Mouse (Mus musculus): ENCODE results near the gene Mdm1. TPM values are rescaled to one million over a fixed set of nuclear protein-coding genes. Genes with fewer than 3 reads are reported as not detected.
"Not testable (repeated sequence)": the region's sequence is repeated elsewhere in the genome, so short reads cannot be mapped to it uniquely, and the experiment has no call there.

The Mdm1 gene
- polyA plus RNA-seq, 2 experiments, result 24.7 to 34.4 TPM

DNA sequence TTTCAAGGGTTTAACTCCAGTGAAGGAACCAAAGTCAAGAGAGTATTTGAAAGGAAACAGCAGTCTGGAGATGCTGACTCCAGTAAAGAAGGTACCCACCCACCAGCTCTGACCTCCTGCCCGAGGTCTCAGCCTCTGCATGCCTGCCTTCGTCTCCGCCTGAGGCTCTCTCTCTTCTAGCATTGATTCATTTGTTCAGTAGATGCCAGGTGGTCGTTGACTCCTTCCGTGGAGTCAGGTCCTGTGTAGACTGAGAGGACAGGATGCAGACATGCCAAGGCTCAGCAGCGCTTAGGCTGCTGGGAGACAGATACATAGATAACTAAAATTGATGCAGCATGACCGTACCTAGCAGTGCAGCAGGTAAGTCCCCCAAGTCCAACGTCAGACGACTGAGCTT is 9.3 kb downstream of the Mdm1 start:
- Histone ChIP-seq H3K4me3 (replicated peaks; ENCODE audit: low read length) (no peak overlapping the region), H3K27ac (replicated peaks; ENCODE audit: low read depth, low read length) (no peak overlapping the region), H3K4me2 (replicated peaks; ENCODE audit: low read depth, low read length, severe bottlenecking) (no peak overlapping the region), H3K4me1 (ENCODE audit: control insufficient read depth, insufficient read depth, low read length) (no peaks in the 10 kb centered on the region), H3K9me3 (ENCODE audit: control insufficient read depth, low read length) (no peaks in the 10 kb centered on the region), H3K36me3 (ENCODE audit: control insufficient read depth, insufficient read depth, low read length) (peaks cover 39% of the 10 kb centered on the region), H3K9ac (ENCODE audit: low read depth, low read length, severe bottlenecking) (no peak overlapping the region), H3K27me3 (ENCODE audit: control insufficient read depth, insufficient read depth, low read length) (no peaks in the 10 kb centered on the region)
- ATAC-seq (ENCODE audit: low FRiP score, low read depth) (no peak), DNase-seq (ENCODE audit: low spot score) (no peak)
- 88% methylated on average over 9 of the region's 9 CpGs for WGBS
- no peak for TF ChIP-seq POLR2A (IDR thresholded peaks at IDR 0.05; ENCODE audit: borderline replicate concordance, extremely low read depth, insufficient read depth, insufficient read length)

GRCm38 (mm10) chr10:118155932-118156331 is 14.3 kb downstream of the Mdm1 start:
- DNase-seq (ENCODE audit: low spot score) (peak; percentile 76), ATAC-seq (ENCODE audit: low FRiP score, low read depth) (no peak)
- no peak overlapping the region for H3K27ac ChIP-seq (replicated peaks; ENCODE audit: low read depth, low read length)
- H3K9ac ChIP-seq (ENCODE audit: low read depth, low read length, severe bottlenecking), result no peak overlapping the region
- no peak overlapping the region for H3K4me3 ChIP-seq (replicated peaks; ENCODE audit: low read length)
- no peak for TF ChIP-seq POLR2A (IDR thresholded peaks at IDR 0.05; ENCODE audit: borderline replicate concordance, extremely low read depth, insufficient read depth, insufficient read length)
- H3K4me2 ChIP-seq (replicated peaks; ENCODE audit: low read depth, low read length, severe bottlenecking), result no peak overlapping the region
- no peaks in the 10 kb centered on the region for H3K4me1 ChIP-seq (ENCODE audit: control insufficient read depth, insufficient read depth, low read length)
- H3K9me3 ChIP-seq (ENCODE audit: control insufficient read depth, low read length), result no peaks in the 10 kb centered on the region
- no peaks in the 10 kb centered on the region for H3K27me3 ChIP-seq (ENCODE audit: control insufficient read depth, insufficient read depth, low read length)
- H3K36me3 ChIP-seq (ENCODE audit: control insufficient read depth, insufficient read depth, low read length), result peaks cover 59% of the 10 kb centered on the region

- Histone ChIP-seq H3K9me3 (ENCODE audit: control insufficient read depth, low read length) (no peaks in the 10 kb centered on the region), H3K4me1 (ENCODE audit: control insufficient read depth, insufficient read depth, low read length) (no peaks in the 10 kb centered on the region), H3K36me3 (ENCODE audit: control insufficient read depth, insufficient read depth, low read length) (peaks cover 74% of the 10 kb centered on the region), H3K9ac (ENCODE audit: low read depth, low read length, severe bottlenecking) (no peak overlapping the region), H3K4me3 (replicated peaks; ENCODE audit: low read length) (no peak overlapping the region), H3K27ac (replicated peaks; ENCODE audit: low read depth, low read length) (no peak overlapping the region), H3K27me3 (ENCODE audit: control insufficient read depth, insufficient read depth, low read length) (no peaks in the 10 kb centered on the region), H3K4me2 (replicated peaks; ENCODE audit: low read depth, low read length, severe bottlenecking) (no peak overlapping the region)
- DNase-seq (ENCODE audit: low spot score) (no peak), ATAC-seq (ENCODE audit: low FRiP score, low read depth) (no peak)
- WGBS, result 76% methylated on average over 2 of the region's 2 CpGs
- TF ChIP-seq POLR2A (IDR thresholded peaks at IDR 0.05; ENCODE audit: borderline replicate concordance, extremely low read depth, insufficient read depth, insufficient read length), result no peak
These were observed 19.5 kb downstream of the Mdm1 start for GRCm38 (mm10) chr10:118161131-118161530.

GRCm38 (mm10) chr10:118169212-118169611 is 27.6 kb downstream of the Mdm1 start:
- DNase-seq (ENCODE audit: low spot score) (no peak), ATAC-seq (ENCODE audit: low FRiP score, low read depth) (no peak)
- Histone ChIP-seq H3K27me3 (ENCODE audit: control insufficient read depth, insufficient read depth, low read length) (no peaks in the 10 kb centered on the region), H3K4me2 (replicated peaks; ENCODE audit: low read depth, low read length, severe bottlenecking) (no peak overlapping the region), H3K9me3 (ENCODE audit: control insufficient read depth, low read length) (no peaks in the 10 kb centered on the region), H3K4me3 (replicated peaks; ENCODE audit: low read length) (no peak overlapping the region), H3K36me3 (ENCODE audit: control insufficient read depth, insufficient read depth, low read length) (peaks cover 36% of the 10 kb centered on the region), H3K4me1 (ENCODE audit: control insufficient read depth, insufficient read depth, low read length) (no peaks in the 10 kb centered on the region), H3K27ac (replicated peaks; ENCODE audit: low read depth, low read length) (no peak overlapping the region), H3K9ac (ENCODE audit: low read depth, low read length, severe bottlenecking) (no peak overlapping the region)
- no peak for TF ChIP-seq POLR2A (IDR thresholded peaks at IDR 0.05; ENCODE audit: borderline replicate concordance, extremely low read depth, insufficient read depth, insufficient read length)
- 72% methylated on average over 12 of the region's 12 CpGs for WGBS

DNA sequence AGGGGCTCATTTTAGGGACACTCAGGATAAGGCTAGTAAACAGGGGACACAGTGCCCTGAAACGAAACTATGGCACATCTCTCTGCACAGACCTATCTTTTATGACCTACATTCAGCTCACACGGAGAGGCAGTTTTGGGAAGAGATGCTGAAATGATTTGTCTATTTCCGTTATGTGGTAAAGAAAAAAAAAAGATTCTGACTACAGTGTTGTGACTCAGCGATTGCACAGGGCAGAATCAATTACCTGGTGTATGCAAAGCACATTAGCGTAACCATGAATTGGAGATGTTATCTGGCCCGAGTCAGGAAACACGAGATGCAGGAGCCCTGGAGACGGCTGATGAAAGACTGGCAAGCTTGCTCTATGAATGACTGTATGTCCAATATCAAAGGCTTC is 30.8 kb downstream of the Mdm1 start:
- H3K9ac ChIP-seq (ENCODE audit: low read depth, low read length, severe bottlenecking), result no peak overlapping the region
- H3K4me1 ChIP-seq (ENCODE audit: control insufficient read depth, insufficient read depth, low read length), result no peaks in the 10 kb centered on the region
- TF ChIP-seq POLR2A (IDR thresholded peaks at IDR 0.05; ENCODE audit: borderline replicate concordance, extremely low read depth, insufficient read depth, insufficient read length), result no peak
- no peaks in the 10 kb centered on the region for H3K9me3 ChIP-seq (ENCODE audit: control insufficient read depth, low read length)
- H3K4me3 ChIP-seq (replicated peaks; ENCODE audit: low read length), result no peak overlapping the region
- 61% methylated on average over 8 of the region's 8 CpGs for WGBS
- no peak overlapping the region for H3K4me2 ChIP-seq (replicated peaks; ENCODE audit: low read depth, low read length, severe bottlenecking)
- no peak overlapping the region for H3K27ac ChIP-seq (replicated peaks; ENCODE audit: low read depth, low read length)
- H3K27me3 ChIP-seq (ENCODE audit: control insufficient read depth, insufficient read depth, low read length), result no peaks in the 10 kb centered on the region
- DNase-seq (ENCODE audit: low spot score) (no peak), ATAC-seq (ENCODE audit: low FRiP score, low read depth) (no peak)
- peaks cover 13% of the 10 kb centered on the region for H3K36me3 ChIP-seq (ENCODE audit: control insufficient read depth, insufficient read depth, low read length)

GRCm38 (mm10) chr10:118172876-118173275 is 31.3 kb downstream of the Mdm1 start:
- ATAC-seq (ENCODE audit: low FRiP score, low read depth), result no peak
- H3K9ac ChIP-seq (ENCODE audit: low read depth, low read length, severe bottlenecking), result no peak overlapping the region
- no peak for DNase-seq (ENCODE audit: low spot score)

GRCm38 (mm10) chr10:118175542-118175941 is 33.9 kb downstream of the Mdm1 start:
- WGBS, result 85% methylated on average over 4 of the region's 4 CpGs
- not testable (repeated sequence) for H3K36me3 ChIP-seq (ENCODE audit: control insufficient read depth, insufficient read depth, low read length); H3K9me3 ChIP-seq (ENCODE audit: control insufficient read depth, low read length); H3K4me3 ChIP-seq (replicated peaks; ENCODE audit: low read length); DNase-seq (ENCODE audit: low spot score); H3K4me1 ChIP-seq (ENCODE audit: control insufficient read depth, insufficient read depth, low read length); H3K4me2 ChIP-seq (replicated peaks; ENCODE audit: low read depth, low read length, severe bottlenecking); H3K27ac ChIP-seq (replicated peaks; ENCODE audit: low read depth, low read length); H3K9ac ChIP-seq (ENCODE audit: low read depth, low read length, severe bottlenecking); H3K27me3 ChIP-seq (ENCODE audit: control insufficient read depth, insufficient read depth, low read length); ATAC-seq (ENCODE audit: low FRiP score, low read depth)

More at GRCm38 (mm10) chr10:118172876-118173275, 31.3 kb downstream of the Mdm1 start:
- no peaks in the 10 kb centered on the region for H3K9me3 ChIP-seq (ENCODE audit: control insufficient read depth, low read length)
- TF ChIP-seq POLR2A (IDR thresholded peaks at IDR 0.05; ENCODE audit: borderline replicate concordance, extremely low read depth, insufficient read depth, insufficient read length), result no peak
- no peak overlapping the region for H3K27ac ChIP-seq (replicated peaks; ENCODE audit: low read depth, low read length)
- H3K27me3 ChIP-seq (ENCODE audit: control insufficient read depth, insufficient read depth, low read length), result no peaks in the 10 kb centered on the region
- H3K4me1 ChIP-seq (ENCODE audit: control insufficient read depth, insufficient read depth, low read length), result no peaks in the 10 kb centered on the region
- no peak overlapping the region for H3K4me2 ChIP-seq (replicated peaks; ENCODE audit: low read depth, low read length, severe bottlenecking)
- no peak overlapping the region for H3K4me3 ChIP-seq (replicated peaks; ENCODE audit: low read length)
- 93% methylated on average over 3 of the region's 3 CpGs for WGBS
- peaks cover 11% of the 10 kb centered on the region; the same call in 1 of the 2 replicates for H3K36me3 ChIP-seq (ENCODE audit: control insufficient read depth, insufficient read depth, low read length)

Data from limb, embryonic 14.5 days (tissue).